Mouse (Mus musculus): Measurements from ENCODE around the gene Ccdc27.

GRCm38 (mm10) chr4:154086436-154086835, 44.0 kb upstream of the Ccdc27 start:
- TF ChIP-seq JUND (conservative IDR thresholded peaks at IDR 0.05; ENCODE audit: low read depth, low read length) (no peak), CTCF (conservative IDR thresholded peaks at IDR 0.05 in 1 of 2, IDR thresholded peaks at IDR 0.05 in 1 of 2; ENCODE audit: low read depth in 2 of 2, low read length in 2 of 2) (no peak), BHLHE40 (IDR thresholded peaks at IDR 0.05; ENCODE audit: low read depth, low read length) (no peak), MAX (IDR thresholded peaks at IDR 0.05; ENCODE audit: low read length) (no peak), MAZ (IDR thresholded peaks at IDR 0.05; ENCODE audit: low read depth, low read length) (no peak), USF1 (IDR thresholded peaks at IDR 0.05; ENCODE audit: low read depth, low read length) (no peak), POLR2A (IDR thresholded peaks at IDR 0.05; ENCODE audit: low read depth, low read length) (no peak), ZMIZ1 (IDR thresholded peaks at IDR 0.05; ENCODE audit: low read depth, low read length) (no peak), EP300 (IDR thresholded peaks at IDR 0.05; ENCODE audit: low read length) (no peak), MXI1 (IDR thresholded peaks at IDR 0.05; ENCODE audit: low read depth, low read length) (no peak), SMC3 (IDR thresholded peaks at IDR 0.05; ENCODE audit: low read depth, low read length) (no peak), USF2 (conservative IDR thresholded peaks at IDR 0.05; ENCODE audit: low read depth, low read length) (no peak), MAFK (IDR thresholded peaks at IDR 0.05; ENCODE audit: insufficient replicate concordance, low read length) (no peak), ZKSCAN1 (IDR thresholded peaks at IDR 0.05; ENCODE audit: borderline replicate concordance, low read depth, low read length) (no peak)

Measured in CH12.LX (cell line).